Mouse (Mus musculus) macrophage (primary cell): ENCODE measurements around the gene Acap1. TPM values are rescaled to one million over a fixed set of nuclear protein-coding genes. Genes with fewer than 3 reads are reported as not detected.
"Not testable (repeated sequence)": the region's sequence is repeated elsewhere in the genome, so short reads cannot be mapped to it uniquely, and the experiment has no call there.

Source experiments
- H3K27ac ChIP-seq: fragments of 350-480 bp; formaldehyde crosslinking; 2 replicates; pipeline ENCODE4 v1.9.0; 2021
- H3K36me3 ChIP-seq: fragments of 350-480 bp; formaldehyde crosslinking; 2 replicates; pipeline ENCODE4 v1.9.0; 2021; ENCODE audit errors: inconsistent target
- H3K4me3 ChIP-seq: fragments of 350-480 bp; formaldehyde crosslinking; 2 replicates; pipeline ENCODE4 v1.9.0; 2021; ENCODE audit errors: inconsistent target
- H3K79me2 ChIP-seq: fragments of 350-480 bp; formaldehyde crosslinking; 2 replicates; pipeline ENCODE4 v1.9.0; 2021; ENCODE audit errors: inconsistent target
- WGBS: methylation state at CpG from one replicate; pipeline ENCODE4 v1.1.7; 2026; ENCODE audit warnings: inconsistent platforms; ENCODE audit not compliant: missing documents; 5-methylcytosine and 5-hydroxymethylcytosine counted together
- polyA plus RNA-seq: library from polyadenylated mRNA; stranded (reverse); fragments of 250-400 nt; gene quantifications from 3 replicates; pipeline ENCODE4 v1.2.4, GENCODE M21; 2018; ENCODE audit warnings: inconsistent platforms

Gene Acap1
- polyA plus RNA-seq, 1 experiment from 2014 or later = 0.62 TPM

GRCm38 (mm10) chr11:69879711-69880110, 15.6 kb downstream of the Acap1 start:
- H3K36me3 ChIP-seq = no peaks in the 10 kb centered on the region
- peaks cover 16% of the 10 kb centered on the region for H3K79me2 ChIP-seq
- H3K4me3 ChIP-seq = no peak overlapping the region
- no peak overlapping the region for H3K27ac ChIP-seq
- WGBS = 91% methylated on average over 14 of the region's 15 CpGs

- Histone ChIP-seq H3K36me3 (no peaks in the 10 kb centered on the region), H3K27ac (no peak overlapping the region), H3K4me3 (no peak overlapping the region), H3K79me2 (peaks cover 16% of the 10 kb centered on the region)
- 96% methylated on average over 6 of the region's 6 CpGs for WGBS
Measured at GRCm38 (mm10) chr11:69878952-69879351, 16.4 kb downstream of the Acap1 start.

GRCm38 (mm10) chr11:69878399-69878798, 16.9 kb downstream of the Acap1 start:
- no peak overlapping the region for H3K27ac ChIP-seq
- H3K4me3 ChIP-seq = no peak overlapping the region
- peaks cover 16% of the 10 kb centered on the region for H3K79me2 ChIP-seq
- WGBS = 85% methylated on average over 1 of the region's 3 CpGs
- no peaks in the 10 kb centered on the region for H3K36me3 ChIP-seq

- Histone ChIP-seq H3K36me3 (no peaks in the 10 kb centered on the region), H3K27ac (no peak within 1 kb of the TSS), H3K4me3 (no peak within 1 kb of the TSS), H3K79me2 (peaks cover 16% of the 10 kb centered on the region)
- WGBS = 90% methylated on average over 11 of the region's 11 CpGs
Measured at GRCm38 (mm10) chr11:69877878-69878277, 17.5 kb downstream of the Acap1 start, which contains the start of gene Tmem95. Gene Tmem95 (minus strand): TSS chr11:69878018.

GRCm38 (mm10) chr11:69876867-69877266, 18.5 kb downstream of the Acap1 start:
- Histone ChIP-seq H3K79me2 (peaks cover 16% of the 10 kb centered on the region), H3K36me3 (no peaks in the 10 kb centered on the region), H3K27ac (no peak overlapping the region), H3K4me3 (no peak overlapping the region)
- 10% methylated on average over 12 of the region's 12 CpGs for WGBS

- H3K27ac ChIP-seq = no peak overlapping the region
- WGBS = 57% methylated on average over 7 of the region's 7 CpGs
- peaks cover 16% of the 10 kb centered on the region for H3K79me2 ChIP-seq
- no peak overlapping the region for H3K4me3 ChIP-seq
- no peaks in the 10 kb centered on the region for H3K36me3 ChIP-seq
Measured at GRCm38 (mm10) chr11:69876186-69876585, 19.2 kb downstream of the Acap1 start.

GRCm38 (mm10) chr11:69872451-69872850, 22.9 kb downstream of the Acap1 start:
- 81% methylated on average over 4 of the region's 4 CpGs for WGBS
- Histone ChIP-seq H3K27ac (no peak overlapping the region), H3K79me2 (no peaks in the 10 kb centered on the region), H3K36me3 (no peaks in the 10 kb centered on the region), H3K4me3 (no peak overlapping the region)

- 89% methylated on average over 7 of the region's 7 CpGs for WGBS
Measured at GRCm38 (mm10) chr11:69871822-69872221, 23.5 kb downstream of the Acap1 start.

GRCm38 (mm10) chr11:69870289-69871069, 24.9 kb downstream of the Acap1 start:
- H3K4me3 ChIP-seq = no peak overlapping the region
- no peaks in the 10 kb centered on the region for H3K36me3 ChIP-seq
- no peak overlapping the region for H3K27ac ChIP-seq
- no peaks in the 10 kb centered on the region for H3K79me2 ChIP-seq
- WGBS = 100% methylated on average over 2 of the region's 2 CpGs

More at GRCm38 (mm10) chr11:69871822-69872221, 23.5 kb downstream of the Acap1 start:
- no peaks in the 10 kb centered on the region for H3K79me2 ChIP-seq
- H3K36me3 ChIP-seq = no peaks in the 10 kb centered on the region
- H3K27ac ChIP-seq = no peak overlapping the region
- H3K4me3 ChIP-seq = no peak overlapping the region

GRCm38 (mm10) chr11:69867335-69867734, 28.0 kb downstream of the Acap1 start:
- no peak overlapping the region for H3K4me3 ChIP-seq
- no peaks in the 10 kb centered on the region for H3K36me3 ChIP-seq
- 87% methylated on average over 9 of the region's 9 CpGs for WGBS
- H3K27ac ChIP-seq = no peak overlapping the region
- H3K79me2 ChIP-seq = no peaks in the 10 kb centered on the region

- no peaks in the 10 kb centered on the region for H3K36me3 ChIP-seq
- H3K4me3 ChIP-seq = no peak overlapping the region
- 93% methylated on average over 9 of the region's 9 CpGs for WGBS
- H3K27ac ChIP-seq = no peak overlapping the region
- H3K79me2 ChIP-seq = no peaks in the 10 kb centered on the region
Measured at GRCm38 (mm10) chr11:69865561-69865960, 29.8 kb downstream of the Acap1 start.

- 52% methylated on average over 8 of the region's 8 CpGs for WGBS
- no peak overlapping the region for H3K4me3 ChIP-seq
- no peaks in the 10 kb centered on the region for H3K79me2 ChIP-seq
- no peaks in the 10 kb centered on the region for H3K36me3 ChIP-seq
- H3K27ac ChIP-seq = no peak overlapping the region
Measured at GRCm38 (mm10) chr11:69864138-69864860, 31.0 kb downstream of the Acap1 start.

GRCm38 (mm10) chr11:69863729-69864128, 31.6 kb downstream of the Acap1 start:
- H3K27ac ChIP-seq = not testable (repeated sequence)

GRCm38 (mm10) chr11:69858113-69858998, 37.0 kb downstream of the Acap1 start, which contains the start of gene Tnk1:
Gene Tnk1 (minus strand): TSS chr11:69858730.
- Histone ChIP-seq H3K4me3 (no peak within 1 kb of the TSS), H3K36me3 (no peaks in the 10 kb centered on the region), H3K79me2 (no peaks in the 10 kb centered on the region), H3K27ac (no peak within 1 kb of the TSS)
- 87% methylated on average over 29 of the region's 30 CpGs for WGBS

More at GRCm38 (mm10) chr11:69863729-69864128, 31.6 kb downstream of the Acap1 start:
- not testable (repeated sequence) for H3K79me2 ChIP-seq, H3K36me3 ChIP-seq, H3K4me3 ChIP-seq
- 83% methylated on average over 3 of the region's 3 CpGs for WGBS
